8 mouse cellular contexts compared by ENCODE assay signal in genomic region chr2:52073141-52073904, GRCm38 (mm10). TPM values are rescaled to one million over a fixed set of nuclear protein-coding genes. Genes with fewer than 3 reads are reported as not detected.
A peak's percentile ranks its signal among the peaks of the same experiment; 100 is the strongest.
DNase-seq lines count a peak whose midpoint lies in the region; ATAC-seq and TF ChIP-seq lines count a peak whose summit lies in the region.

No protein-coding gene starts in this region.

- intact Hi-C loops in heart, postnatal 10 days (cut with DNase I) = loop anchor here (2.0 to 5.0 kb wide), 2 partner anchors 101 to 141 kb away; partner anchors contain the start of gene Nmi

- H3K27me3 ChIP-seq in kidney, adult 2 months (replicated peaks; ENCODE audit: control insufficient read depth, insufficient read depth, low read length) = no peaks in the 10 kb centered on the region
- H3K27me3 ChIP-seq in liver, embryonic 12.5 days (replicated peaks) = no peaks in the 10 kb centered on the region
- H3K27me3 ChIP-seq in midbrain, postnatal 0 days (ENCODE audit: insufficient read depth, low read length) = no peaks in the 10 kb centered on the region

- H3K4me3 ChIP-seq in kidney, adult 2 months (ENCODE audit: insufficient read depth, low read depth, low read length) = peak overlapping the region; percentile 87
- peak overlapping the region; percentile 98 for H3K4me3 ChIP-seq in liver, embryonic 12.5 days
- H3K4me3 ChIP-seq in midbrain, postnatal 0 days (ENCODE audit: low read depth, low read length) = peak overlapping the region; percentile 88

- 3% methylated on average over 56 of the region's 56 CpGs for WGBS in kidney, adult 2 months
- under 1% methylated on average over 56 of the region's 56 CpGs for WGBS in liver, embryonic 12.5 days (ENCODE audit: insufficient replicate concordance)
- 2% methylated on average over 52 of the region's 56 CpGs for WGBS in midbrain, postnatal 0 days

- peak overlapping the region; percentile 97 for H3K9ac ChIP-seq in liver, embryonic 12.5 days
- H3K9ac ChIP-seq in midbrain, postnatal 0 days (replicated peaks; ENCODE audit: low read length, poor library complexity, severe bottlenecking) = peak overlapping the region; percentile 68

- peak overlapping the region; percentile 43 for H3K27ac ChIP-seq in kidney, adult 2 months (ENCODE audit: insufficient read depth, low read depth, low read length)
- peak overlapping the region; percentile 88 for H3K27ac ChIP-seq in liver, embryonic 12.5 days
- peak overlapping the region; percentile 55 for H3K27ac ChIP-seq in midbrain, postnatal 0 days (ENCODE audit: low read depth, low read length)

- no peaks in the 10 kb centered on the region for H3K9me3 ChIP-seq in liver, embryonic 12.5 days (replicated peaks)
- H3K9me3 ChIP-seq in midbrain, postnatal 0 days (ENCODE audit: low read length) = no peaks in the 10 kb centered on the region

- H3K4me1 ChIP-seq in kidney, adult 2 months (ENCODE audit: control insufficient read depth, insufficient read depth, low read length) = no peaks in the 10 kb centered on the region; the same call in 1 of the 2 replicates
- H3K4me1 ChIP-seq in liver, embryonic 12.5 days = peaks cover 24% of the 10 kb centered on the region
- H3K4me1 ChIP-seq in midbrain, postnatal 0 days (ENCODE audit: insufficient read depth, low read length) = 0 out of 2 replicates have a peak, but pooled peaks cover 3% of the 10 kb centered on the region

- TF ChIP-seq CTCF in kidney, adult 2 months (conservative IDR thresholded peaks at IDR 0.05; ENCODE audit: insufficient read depth, insufficient read length, low read depth, low read length) = no peak
- TF ChIP-seq CTCF in midbrain, postnatal 0 days (IDR thresholded peaks at IDR 0.05) = no peak

- no peak for DNase-seq in kidney, adult 2 months
- DNase-seq in kidney, adult 11 months = no peak
- peak; percentile 36 for DNase-seq in MN1 (ENCODE audit: low spot score)
- DNase-seq in heart, postnatal 10 days = peak; percentile 56 to 61
- DNase-seq in midbrain, postnatal 0 days (ENCODE audit: low spot score) = no peak
- peak; percentile 70 for DNase-seq in thymus, postnatal 4 days

- ATAC-seq in erythroblast, adult 5-6 weeks (replicated peaks; ENCODE audit: low FRiP score, poor library complexity, severe bottlenecking) = peak; percentile 71
- ATAC-seq in liver, embryonic 12.5 days = peak; percentile 61
- ATAC-seq in midbrain, postnatal 0 days (ENCODE audit: low FRiP score) = no peak; the same call in 1 of the 2 replicates

- peak overlapping the region; percentile 81 for H3K4me2 ChIP-seq in liver, embryonic 12.5 days
- H3K4me2 ChIP-seq in midbrain, postnatal 0 days (ENCODE audit: low read depth, low read length, poor library complexity, severe bottlenecking) = peak overlapping the region; percentile 74

- no peaks in the 10 kb centered on the region for H3K36me3 ChIP-seq in kidney, adult 2 months (ENCODE audit: control insufficient read depth, insufficient read depth, low read length)
- peaks cover 43% of the 10 kb centered on the region for H3K36me3 ChIP-seq in liver, embryonic 12.5 days
- H3K36me3 ChIP-seq in midbrain, postnatal 0 days (ENCODE audit: insufficient read depth, low read length) = no peaks in the 10 kb centered on the region

- TF ChIP-seq POLR2A in kidney, adult 2 months (IDR thresholded peaks at IDR 0.05; ENCODE audit: low read depth, low read length) = no peak

RNA-seq across cellular contexts. Expression of gene Rif1, which starts 0.7 kb away (rescaled TPM):
- polyA plus RNA-seq in kidney, adult 2 months (2012; rRNA removed) = 0.98 and 1.6 TPM in 2 replicates
- 25.3 and 42.1 TPM in 2 replicates for total RNA-seq in erythroblast, adult 5-6 weeks (2015; ENCODE audit: low replicate concordance)
- 35.0 and 53.4 TPM in 2 replicates for total RNA-seq in erythroblast, adult 5-6 weeks (2017; ENCODE audit: low replicate concordance)
- 10 to 100 TPM; 24.4 to 32.7 TPM for total RNA-seq in heart, postnatal 10 days (2021)
- 33.8 and 35.9 TPM in 2 replicates for polyA plus RNA-seq in liver, embryonic 12.5 days (2016; fragmentation: Nextera tagmentation; extraction: Ambion mirVana)
- total RNA-seq in midbrain, postnatal 0 days (2014; rRNA removed) = 17.2 and 31.3 TPM in 2 replicates
- polyA plus RNA-seq in midbrain, postnatal 0 days (2015; fragmentation: Nextera tagmentation; extraction: Ambion mirVana) = 8.1 and 13.8 TPM in 2 replicates

RNA-seq across cellular contexts. Expression of gene Tnfaip6, which starts 35.5 kb away (rescaled TPM):
- polyA plus RNA-seq in kidney, adult 2 months (2012; rRNA removed) = 0.07 and 0.28 TPM in 2 replicates
- not detected in 2 replicates for total RNA-seq in erythroblast, adult 5-6 weeks (2015; ENCODE audit: low replicate concordance)
- 1.1 TPM in 1 of 2 replicates, not detected in the other for total RNA-seq in erythroblast, adult 5-6 weeks (2017; ENCODE audit: low replicate concordance)
- 1 to 10 TPM; 1.9 to 2.6 TPM for total RNA-seq in heart, postnatal 10 days (2021)
- 0.45 and 0.68 TPM in 2 replicates for polyA plus RNA-seq in liver, embryonic 12.5 days (2016; fragmentation: Nextera tagmentation; extraction: Ambion mirVana)
- 1.6 and 2.0 TPM in 2 replicates for total RNA-seq in midbrain, postnatal 0 days (2014; rRNA removed)
- 3.1 and 3.2 TPM in 2 replicates for polyA plus RNA-seq in midbrain, postnatal 0 days (2015; fragmentation: Nextera tagmentation; extraction: Ambion mirVana)

Comparison
In these comparisons a context has a peak if more than half of its experiments do, and no peak if none do; other contexts are left out.
1. DNase-seq: peak in MN1 (single experiment), heart, postnatal 10 days (2 of 2) and thymus, postnatal 4 days (single experiment); none in kidney, adult 2 months (single experiment), kidney, adult 11 months (single experiment) and midbrain, postnatal 0 days (single experiment).
2. Peak in every context shown above with its lines, with median percentiles within 50 percentile points of each other: H3K27ac ChIP-seq and H3K4me3 ChIP-seq.